Mouse (Mus musculus): ENCODE results near the gene Olfr1396. TPM values are rescaled to one million over a fixed set of nuclear protein-coding genes. Genes with fewer than 3 reads are reported as not detected.

Olfr1396 gene
- polyA plus RNA-seq, 1 experiment: not detected

DNA sequence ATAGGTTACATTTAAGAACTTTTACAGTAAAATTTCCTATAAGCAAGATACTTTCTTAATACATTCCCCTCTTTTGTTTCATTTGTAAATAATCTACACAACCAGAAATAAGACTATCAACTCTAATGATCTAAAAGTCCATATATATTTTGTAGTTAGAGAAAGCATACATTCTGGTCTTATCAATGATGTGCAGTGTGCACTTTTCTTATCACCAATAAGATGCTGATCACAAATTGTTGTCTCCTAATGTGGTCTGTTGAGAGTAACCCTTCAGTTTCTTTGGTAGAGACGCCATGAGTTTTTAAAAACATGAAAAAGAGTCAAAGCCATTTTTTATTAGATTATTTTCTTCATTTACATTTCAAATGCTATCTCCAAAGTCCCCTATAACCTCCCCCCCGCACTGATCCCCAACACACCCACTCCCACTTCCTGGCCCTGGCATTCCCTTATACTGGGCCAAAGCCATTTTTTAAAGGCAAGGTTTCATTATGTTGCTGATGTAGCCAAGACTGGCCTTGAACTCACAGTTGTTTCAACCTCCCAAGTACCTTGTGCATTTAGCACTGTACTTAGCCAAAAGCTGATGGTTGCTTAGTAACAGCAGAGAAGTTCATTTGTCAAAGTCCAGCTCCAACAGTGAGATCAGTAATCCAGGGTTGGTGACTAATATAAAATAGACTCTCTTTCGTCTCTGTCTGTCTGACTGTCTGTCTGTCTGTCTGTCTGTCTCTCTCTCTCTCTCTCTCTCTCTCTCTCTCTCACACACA is 24.8 kb downstream of the Olfr1396 start:
- Histone ChIP-seq H3K27me3 (ENCODE audit: control insufficient read depth, insufficient read depth, insufficient read length) (no peaks in the 10 kb centered on the region), H3K4me3 (ENCODE audit: insufficient read depth, poor library complexity, severe bottlenecking) (no peak overlapping the region), H3ac (ENCODE audit: control insufficient read depth, insufficient read length, low read depth) (no peak overlapping the region), H3K79me3 (ENCODE audit: low read depth) (no peaks in the 10 kb centered on the region), H3K36me3 (ENCODE audit: control insufficient read depth, insufficient read depth) (no peaks in the 10 kb centered on the region), H3K79me2 (ENCODE audit: control insufficient read depth, insufficient read depth) (no peaks in the 10 kb centered on the region)
- no peak for TF ChIP-seq MYOD1 (IDR thresholded peaks at IDR 0.05; ENCODE audit: control insufficient read depth, insufficient read length, low read depth)
- no peak for TF ChIP-seq FOSL1 (IDR thresholded peaks at IDR 0.05; ENCODE audit: insufficient read depth, low read length, poor library complexity, severe bottlenecking)
- TF ChIP-seq MAX (IDR thresholded peaks at IDR 0.05): no peak
- no peak for TF ChIP-seq USF1 (IDR thresholded peaks at IDR 0.05; ENCODE audit: low read depth)
- TF ChIP-seq MYOG (IDR thresholded peaks at IDR 0.05; ENCODE audit: control insufficient read depth, extremely low read depth, insufficient read length): no peak

DNA sequence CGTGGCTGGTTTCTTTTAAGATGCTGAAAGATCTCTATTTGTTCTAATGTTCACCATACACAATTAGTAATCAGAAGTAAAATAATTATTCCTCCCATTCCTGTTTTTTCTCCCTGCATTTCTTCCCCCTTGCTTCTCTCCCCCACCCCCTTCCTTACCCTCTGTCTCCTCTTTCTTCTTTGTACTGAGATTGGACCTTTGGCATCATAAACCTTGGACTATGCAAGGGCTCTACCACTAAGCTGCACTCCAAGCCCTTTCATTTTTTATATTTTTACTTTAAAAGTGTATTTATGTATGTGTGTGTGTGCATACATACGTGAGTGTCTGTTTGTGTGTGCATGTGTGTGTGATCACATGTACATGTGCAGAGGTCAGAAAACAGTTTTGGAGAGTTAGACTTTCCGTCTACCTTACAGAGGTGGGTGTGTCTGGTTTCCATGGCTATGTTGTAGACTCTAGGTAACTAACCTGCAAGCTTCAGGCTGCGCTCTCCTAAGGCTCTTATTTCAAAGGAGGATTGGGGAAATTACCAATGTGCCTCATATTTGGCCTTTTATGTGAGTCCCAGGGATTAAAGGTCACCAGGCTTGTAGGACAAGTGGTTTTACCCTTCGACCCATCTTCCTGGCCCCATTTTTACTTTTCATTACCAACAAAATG is 25.6 kb downstream of the Olfr1396 start:
- H3ac ChIP-seq (ENCODE audit: control insufficient read depth, insufficient read length, low read depth): no peak overlapping the region
- no peaks in the 10 kb centered on the region for H3K79me3 ChIP-seq (ENCODE audit: low read depth)
- H3K36me3 ChIP-seq (ENCODE audit: control insufficient read depth, insufficient read depth): no peaks in the 10 kb centered on the region
- H3K79me2 ChIP-seq (ENCODE audit: control insufficient read depth, insufficient read depth): no peaks in the 10 kb centered on the region
- no peak for TF ChIP-seq MAX (IDR thresholded peaks at IDR 0.05)
- no peak for TF ChIP-seq MYOG (IDR thresholded peaks at IDR 0.05; ENCODE audit: control insufficient read depth, extremely low read depth, insufficient read length)
- no peak for TF ChIP-seq CTCF (IDR thresholded peaks at IDR 0.05; ENCODE audit: control insufficient read depth, insufficient read depth, insufficient read length)
- H3K4me3 ChIP-seq (ENCODE audit: insufficient read depth, poor library complexity, severe bottlenecking): no peak overlapping the region
- no peaks in the 10 kb centered on the region for H3K27me3 ChIP-seq (ENCODE audit: control insufficient read depth, insufficient read depth, insufficient read length)

DNA sequence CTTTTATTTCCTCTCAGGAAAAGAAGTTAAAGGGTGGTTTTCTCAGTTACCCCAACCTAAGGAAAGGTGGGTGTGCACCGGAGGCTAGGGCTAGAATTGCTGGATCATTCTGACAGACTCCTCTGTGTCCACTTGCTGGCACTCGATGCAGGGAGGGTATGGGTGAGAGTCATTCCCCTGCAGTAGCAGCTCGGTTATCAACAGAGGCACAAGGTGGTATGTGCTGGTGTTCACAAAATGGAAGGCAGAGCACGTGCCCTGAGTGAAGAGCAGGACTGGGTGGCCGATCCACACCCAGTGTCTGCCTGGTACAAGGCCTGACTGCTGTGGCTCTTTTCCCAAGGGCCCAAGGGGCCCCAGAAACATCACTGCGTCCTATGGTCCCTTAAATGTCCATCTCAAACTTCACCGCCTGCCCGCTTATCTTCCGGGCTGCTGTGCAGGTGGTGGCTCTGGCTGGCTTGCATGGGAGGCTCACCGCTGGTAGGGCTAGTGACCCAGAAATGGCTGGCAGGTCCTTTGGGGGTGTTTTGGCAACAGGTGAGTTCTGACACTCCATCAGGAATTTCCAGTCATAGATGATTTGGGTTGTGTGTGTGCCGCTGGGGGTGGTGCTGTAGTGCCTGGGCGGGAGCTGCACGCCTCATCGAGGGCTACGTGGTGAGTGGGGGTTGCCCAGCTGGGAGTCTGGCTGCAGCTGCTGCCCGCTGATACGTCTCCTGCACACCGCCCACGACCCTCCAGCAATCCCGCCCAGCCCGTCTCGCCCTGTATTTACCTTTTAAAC is 26.7 kb downstream of the Olfr1396 start:
- Histone ChIP-seq H3K79me3 (ENCODE audit: low read depth) (no peaks in the 10 kb centered on the region), H3K4me3 (ENCODE audit: insufficient read depth, poor library complexity, severe bottlenecking) (no peak overlapping the region), H3K36me3 (ENCODE audit: control insufficient read depth, insufficient read depth) (no peaks in the 10 kb centered on the region), H3ac (ENCODE audit: control insufficient read depth, insufficient read length, low read depth) (no peak overlapping the region), H3K79me2 (ENCODE audit: control insufficient read depth, insufficient read depth) (no peaks in the 10 kb centered on the region), H3K27me3 (ENCODE audit: control insufficient read depth, insufficient read depth, insufficient read length) (no peaks in the 10 kb centered on the region)
- peak; percentile 44 for TF ChIP-seq MYOD1 (IDR thresholded peaks at IDR 0.05; ENCODE audit: control insufficient read depth, insufficient read length, low read depth)
- TF ChIP-seq MAX (IDR thresholded peaks at IDR 0.05): no peak
- no peak for TF ChIP-seq CEBPB (IDR thresholded peaks at IDR 0.05; ENCODE audit: low read depth)

- H3K79me3 ChIP-seq (ENCODE audit: low read depth): no peaks in the 10 kb centered on the region
- H3ac ChIP-seq (ENCODE audit: control insufficient read depth, insufficient read length, low read depth): no peak overlapping the region
- TF ChIP-seq MAX (IDR thresholded peaks at IDR 0.05) (no peak), CEBPB (IDR thresholded peaks at IDR 0.05; ENCODE audit: low read depth) (no peak), FOSL1 (IDR thresholded peaks at IDR 0.05; ENCODE audit: insufficient read depth, low read length, poor library complexity, severe bottlenecking) (no peak), MYOD1 (IDR thresholded peaks at IDR 0.05; ENCODE audit: control insufficient read depth, insufficient read length, low read depth) (no peak), CTCF (IDR thresholded peaks at IDR 0.05; ENCODE audit: control insufficient read depth, insufficient read depth, insufficient read length) (no peak)
- H3K4me3 ChIP-seq (ENCODE audit: insufficient read depth, poor library complexity, severe bottlenecking): no peak overlapping the region
- H3K27me3 ChIP-seq (ENCODE audit: control insufficient read depth, insufficient read depth, insufficient read length): no peaks in the 10 kb centered on the region
- no peaks in the 10 kb centered on the region for H3K36me3 ChIP-seq (ENCODE audit: control insufficient read depth, insufficient read depth)
- no peaks in the 10 kb centered on the region for H3K79me2 ChIP-seq (ENCODE audit: control insufficient read depth, insufficient read depth)
These were observed 27.8 kb downstream of the Olfr1396 start for GRCm38 (mm10) chr11:49086858-49087361.

- no peaks in the 10 kb centered on the region for H3K79me2 ChIP-seq (ENCODE audit: control insufficient read depth, insufficient read depth)
- TF ChIP-seq CEBPB (IDR thresholded peaks at IDR 0.05; ENCODE audit: low read depth): no peak
- TF ChIP-seq USF1 (IDR thresholded peaks at IDR 0.05; ENCODE audit: low read depth): no peak
- TF ChIP-seq FOSL1 (IDR thresholded peaks at IDR 0.05; ENCODE audit: insufficient read depth, low read length, poor library complexity, severe bottlenecking): no peak
- no peak for TF ChIP-seq MYOD1 (IDR thresholded peaks at IDR 0.05; ENCODE audit: control insufficient read depth, insufficient read length, low read depth)
- TF ChIP-seq MYOG (IDR thresholded peaks at IDR 0.05; ENCODE audit: control insufficient read depth, extremely low read depth, insufficient read length): no peak
- no peak for TF ChIP-seq CTCF (IDR thresholded peaks at IDR 0.05; ENCODE audit: control insufficient read depth, insufficient read depth, insufficient read length)
- TF ChIP-seq MAX (IDR thresholded peaks at IDR 0.05): no peak
These were observed 29.8 kb downstream of the Olfr1396 start for GRCm38 (mm10) chr11:49084875-49085274.

More at GRCm38 (mm10) chr11:49084875-49085274, 29.8 kb downstream of the Olfr1396 start:
- Histone ChIP-seq H3K36me3 (ENCODE audit: control insufficient read depth, insufficient read depth) (no peaks in the 10 kb centered on the region), H3K4me3 (ENCODE audit: insufficient read depth, poor library complexity, severe bottlenecking) (no peak overlapping the region), H3ac (ENCODE audit: control insufficient read depth, insufficient read length, low read depth) (no peak overlapping the region), H3K27me3 (ENCODE audit: control insufficient read depth, insufficient read depth, insufficient read length) (no peaks in the 10 kb centered on the region), H3K79me3 (ENCODE audit: low read depth) (no peaks in the 10 kb centered on the region)
